Mouse (Mus musculus) inflammation-experienced regulatory T-cells, adult 6 months (primary cell): ENCODE measurements around the gene Pdik1l. TPM values are rescaled to one million over a fixed set of nuclear protein-coding genes. Genes with fewer than 3 reads are reported as not detected.
"Not testable (repeated sequence)": the region's sequence is repeated elsewhere in the genome, so short reads cannot be mapped to it uniquely, and the experiment has no call there.

Experiments used
- ATAC-seq: one replicate; pipeline ENCODE4 v1.8.0; 2017
- polyA plus RNA-seq, 3 experiments: library from polyadenylated mRNA; unstranded; fragments of 100-300 nt; shearing (Covaris generic); gene quantifications; one replicate each; pipeline ENCODE4 v1.2.1; 2017

The Pdik1l gene
- polyA plus RNA-seq, 3 experiments from 2014 or later, result 18.5 to 26.7 (median 23.7) TPM

- no peak for ATAC-seq
Measured at GRCm38 (mm10) chr4:134298626-134299497, 11.2 kb upstream of the Pdik1l start.

DNA sequence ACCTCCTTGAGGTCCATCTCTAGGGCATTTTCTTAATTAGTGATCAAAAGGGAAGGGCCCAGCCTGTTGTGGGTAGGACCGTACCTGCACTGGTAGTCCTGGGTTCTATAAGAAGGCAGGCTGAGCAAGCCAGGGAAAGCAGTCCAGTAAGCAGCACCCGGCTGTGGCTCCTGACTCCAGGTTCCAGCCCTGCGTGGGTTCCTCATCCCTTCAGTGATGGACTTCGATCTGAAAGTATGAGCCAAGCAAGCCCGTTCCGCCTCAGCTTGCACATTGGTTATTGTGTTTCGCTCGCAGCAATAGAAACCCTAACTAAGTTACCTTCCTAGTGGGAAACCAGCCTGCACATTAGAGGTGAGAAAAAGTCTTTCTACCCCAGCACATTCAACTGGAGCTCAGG is 9.7 kb upstream of the Pdik1l start:
- no peak for ATAC-seq

DNA sequence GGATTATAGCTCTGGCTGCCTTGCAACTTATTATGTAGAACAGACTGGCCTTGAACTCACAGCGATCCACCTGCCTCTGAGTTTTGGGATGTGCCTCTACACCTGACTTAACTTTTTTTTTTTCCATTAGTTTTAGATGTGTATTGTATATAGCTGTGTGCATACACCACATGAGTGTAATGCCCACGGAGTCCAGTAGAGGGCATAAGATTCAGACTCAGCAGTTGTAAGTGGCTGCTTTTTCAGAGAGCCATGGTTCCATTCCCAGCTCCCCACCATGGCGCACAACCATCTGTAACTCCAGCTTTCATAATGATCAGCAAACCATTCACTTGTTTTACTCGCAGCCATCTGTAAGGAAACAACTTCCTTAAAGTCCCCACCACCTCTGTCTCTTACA is 8.8 kb upstream of the Pdik1l start:
- no peak for ATAC-seq

- ATAC-seq, result not testable (repeated sequence)
Measured at GRCm38 (mm10) chr4:134296096-134296495, 8.4 kb upstream of the Pdik1l start.

- no peak for ATAC-seq
Measured at GRCm38 (mm10) chr4:134293692-134294163, 6.0 kb upstream of the Pdik1l start.

GRCm38 (mm10) chr4:134293061-134293691 is 5.5 kb upstream of the Pdik1l start:
- ATAC-seq, result no peak

DNA sequence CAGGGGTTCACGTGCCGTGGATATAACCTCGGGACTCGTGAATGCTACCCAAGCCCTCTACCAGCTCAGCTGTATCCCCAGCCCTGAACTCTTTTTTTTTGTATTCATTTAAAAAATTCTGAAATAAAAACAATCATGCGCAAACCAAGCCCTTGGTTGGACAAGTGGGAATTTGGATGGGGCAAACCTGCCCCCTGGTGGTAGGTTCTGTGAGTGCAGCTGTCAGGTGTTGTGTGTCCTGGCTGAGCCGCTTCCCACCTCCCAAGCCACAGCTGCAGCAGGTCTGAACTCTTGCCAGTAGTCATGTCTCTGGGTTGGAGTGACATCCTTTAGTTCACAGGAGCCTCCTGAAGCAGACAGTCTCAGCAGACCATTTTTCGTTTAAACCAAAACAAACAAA is 4.4 kb upstream of the Pdik1l start:
- ATAC-seq, result no peak

- ATAC-seq, result no peak
Measured at GRCm38 (mm10) chr4:134288397-134289256, 932 bp upstream of the Pdik1l start.

DNA sequence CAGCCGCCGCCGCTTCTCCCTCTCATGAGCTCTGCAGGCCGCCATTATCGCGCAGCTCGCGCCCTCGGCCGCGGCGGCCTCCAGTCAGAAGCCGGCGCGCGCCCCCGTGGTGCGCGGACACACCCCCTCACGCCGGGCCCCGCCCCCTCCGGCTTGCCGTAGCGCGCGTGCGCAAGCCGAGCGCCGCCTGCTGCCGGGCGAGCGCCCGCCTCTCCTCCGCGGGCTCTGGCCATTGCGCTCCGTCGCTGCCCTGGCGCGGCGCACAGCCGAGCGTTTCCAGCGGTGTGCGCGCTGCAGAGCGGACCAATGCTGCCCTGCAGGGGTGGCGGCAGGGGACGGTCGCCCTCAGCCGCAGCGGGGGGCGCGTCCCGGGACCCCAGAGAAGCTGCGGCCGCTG is 529 bp downstream of the Pdik1l start:
- ATAC-seq, result peak; percentile 79

DNA sequence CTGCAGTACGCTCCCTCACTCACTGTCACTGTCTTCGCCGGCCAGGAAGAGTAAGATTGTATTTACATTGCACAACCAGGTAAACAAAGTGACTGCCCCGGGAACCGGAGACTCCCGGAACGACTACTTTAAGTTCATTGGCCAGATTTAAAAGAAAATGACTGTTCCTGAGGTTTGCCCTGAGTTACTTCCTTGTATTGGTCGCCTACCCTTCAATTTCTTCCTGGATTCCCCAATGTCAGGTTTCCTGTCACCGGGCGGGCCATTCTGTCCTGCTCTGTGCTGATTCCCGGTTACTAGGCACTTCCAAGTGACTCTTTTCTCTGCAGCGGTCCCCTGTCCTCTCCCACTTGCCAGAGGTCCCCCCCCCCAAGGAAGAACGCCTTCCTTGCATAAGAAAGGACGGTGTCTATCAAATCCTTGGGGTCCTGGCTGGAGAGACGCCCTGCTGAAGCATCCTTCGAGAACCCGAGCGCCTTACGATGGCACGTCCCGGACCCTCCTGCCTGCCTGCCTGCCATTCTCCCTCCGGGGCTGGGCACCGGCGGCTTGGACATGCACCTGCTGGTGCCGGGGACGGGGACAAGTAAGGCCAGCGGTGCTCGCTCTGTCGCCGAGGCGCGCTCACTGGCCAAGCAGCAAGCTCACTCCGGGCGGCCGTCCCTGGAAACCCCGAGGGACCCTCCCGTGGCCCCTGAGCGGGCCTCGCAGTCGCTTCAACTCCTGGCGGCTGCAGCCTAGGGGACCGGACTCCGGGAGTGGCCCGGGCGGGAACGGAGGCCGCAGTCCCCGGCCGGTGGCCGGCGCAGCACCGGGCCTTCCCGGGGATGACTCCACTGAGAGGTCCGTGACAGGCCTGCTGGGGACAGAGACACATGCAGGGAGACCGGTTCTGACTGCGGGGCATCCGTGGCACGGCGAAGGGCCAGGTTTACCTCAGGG is 1.2 kb downstream of the Pdik1l start:
- ATAC-seq, result no peak

GRCm38 (mm10) chr4:134284942-134285341 is 2.8 kb downstream of the Pdik1l start:
- ATAC-seq, result no peak

DNA sequence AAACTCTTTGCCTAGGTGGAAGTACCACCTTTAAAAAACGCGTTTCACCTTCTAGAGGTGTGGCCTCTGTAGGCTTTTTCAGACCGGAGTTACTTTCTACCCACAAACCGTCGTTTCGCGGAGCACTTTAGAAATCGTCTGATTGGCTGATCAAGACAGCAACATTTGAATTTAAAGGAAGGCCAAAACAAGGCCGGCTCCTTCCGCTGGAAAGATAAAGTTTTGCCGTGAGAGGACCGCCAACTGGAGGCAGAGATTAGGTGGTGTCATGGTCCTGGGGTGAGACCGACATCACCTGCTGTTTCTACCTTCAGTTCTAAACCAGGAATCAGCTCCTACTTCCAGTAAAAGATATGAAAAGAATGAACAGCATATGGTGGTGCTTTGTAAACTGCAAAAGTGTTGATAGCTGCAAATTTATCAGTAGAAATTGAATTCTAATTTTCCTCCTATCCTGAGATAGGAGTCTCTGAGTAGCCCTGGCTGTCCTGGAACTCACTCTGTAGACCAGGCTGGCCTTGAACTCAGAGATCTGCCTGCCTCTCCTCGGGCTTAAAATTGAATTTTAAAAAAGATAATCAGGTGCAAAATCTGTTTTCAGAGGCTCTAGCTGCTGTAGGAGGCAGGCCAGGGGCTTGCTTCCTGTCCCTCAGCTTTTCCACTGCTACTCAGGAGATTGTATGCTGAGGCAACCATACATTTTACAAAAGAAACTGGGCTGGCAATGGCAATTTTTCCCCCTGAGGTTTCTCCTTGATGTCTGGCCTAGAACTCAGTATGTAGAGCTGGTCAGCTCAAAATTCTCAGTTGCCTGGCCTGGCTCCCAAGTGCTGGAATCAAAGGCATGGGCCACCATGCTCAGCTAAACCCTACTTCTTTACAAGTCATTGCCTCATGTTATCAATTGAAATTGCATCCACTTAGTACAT is 14.0 kb downstream of the Pdik1l start:
- ATAC-seq, result peak; percentile 99

DNA sequence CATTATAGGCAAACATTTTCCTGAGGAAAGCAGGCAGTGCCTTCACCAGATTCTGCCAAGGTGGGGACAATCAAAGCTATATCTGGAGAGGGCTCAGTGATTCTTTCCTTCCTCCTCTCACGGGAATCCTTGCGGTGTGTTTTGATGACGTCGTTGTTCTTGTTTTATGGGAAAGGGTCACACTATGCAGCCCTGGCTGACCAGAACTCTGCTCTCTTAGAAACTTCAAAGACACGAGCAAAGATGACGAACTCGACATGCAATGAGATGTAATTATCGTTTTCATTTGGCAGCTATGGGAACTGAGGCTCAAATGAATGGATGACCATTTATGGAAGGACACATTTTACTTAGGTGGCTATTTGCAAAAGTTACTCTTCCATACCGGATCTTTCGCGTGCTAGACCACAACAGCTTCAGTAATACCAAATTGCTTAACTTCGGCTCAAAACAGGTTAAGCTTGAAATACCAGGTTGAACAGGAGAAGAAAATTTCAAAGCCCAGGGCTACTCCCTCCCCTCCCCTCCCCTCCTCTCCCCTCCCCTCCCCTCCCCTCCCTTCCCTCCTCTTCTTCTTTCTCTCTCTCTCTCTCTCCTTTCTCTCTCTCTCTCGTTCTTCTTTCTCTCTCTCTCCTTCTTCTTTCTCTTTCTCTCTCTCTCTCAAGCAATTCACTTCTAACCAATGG is 14.8 kb downstream of the Pdik1l start:
- no peak for ATAC-seq

DNA sequence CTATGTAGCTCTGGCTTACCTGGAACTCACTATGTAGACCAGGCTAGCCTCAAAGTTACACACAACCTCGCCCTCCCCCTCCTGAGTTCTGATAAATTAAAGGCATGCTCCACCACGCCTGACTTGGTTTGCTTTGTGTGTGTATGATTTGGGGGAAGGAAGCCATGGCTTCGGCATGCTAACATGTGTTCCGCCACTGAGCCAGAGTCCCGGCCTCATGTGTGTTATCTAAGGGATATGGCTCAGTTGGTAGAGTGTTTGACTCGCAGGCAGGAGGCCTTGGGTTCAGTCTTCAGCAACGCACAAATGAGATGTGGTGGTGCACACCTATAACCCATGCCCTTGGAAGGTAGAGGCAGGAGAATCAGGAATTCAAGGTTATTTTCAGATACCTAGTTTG is 15.7 kb downstream of the Pdik1l start:
- no peak for ATAC-seq

DNA sequence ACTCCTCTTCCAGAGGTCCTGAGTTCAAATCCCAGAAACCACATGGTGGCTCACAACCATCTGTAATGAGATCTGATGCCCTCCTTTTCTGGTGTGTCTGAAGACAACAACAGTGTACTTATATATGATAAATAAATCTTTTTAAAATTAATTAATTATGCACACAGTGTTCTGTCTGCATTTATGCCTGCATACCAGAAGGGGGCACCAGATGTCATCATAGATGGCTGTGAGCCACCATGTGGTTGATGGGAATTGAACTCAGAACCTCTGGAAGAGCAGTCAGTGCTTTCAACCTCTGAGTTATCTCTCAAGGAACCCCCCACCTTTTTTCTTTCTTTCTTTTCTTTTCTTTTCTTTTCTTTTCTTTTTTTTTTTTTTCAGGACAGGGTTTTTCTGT is 18.1 kb downstream of the Pdik1l start:
- ATAC-seq, result not testable (repeated sequence)

DNA sequence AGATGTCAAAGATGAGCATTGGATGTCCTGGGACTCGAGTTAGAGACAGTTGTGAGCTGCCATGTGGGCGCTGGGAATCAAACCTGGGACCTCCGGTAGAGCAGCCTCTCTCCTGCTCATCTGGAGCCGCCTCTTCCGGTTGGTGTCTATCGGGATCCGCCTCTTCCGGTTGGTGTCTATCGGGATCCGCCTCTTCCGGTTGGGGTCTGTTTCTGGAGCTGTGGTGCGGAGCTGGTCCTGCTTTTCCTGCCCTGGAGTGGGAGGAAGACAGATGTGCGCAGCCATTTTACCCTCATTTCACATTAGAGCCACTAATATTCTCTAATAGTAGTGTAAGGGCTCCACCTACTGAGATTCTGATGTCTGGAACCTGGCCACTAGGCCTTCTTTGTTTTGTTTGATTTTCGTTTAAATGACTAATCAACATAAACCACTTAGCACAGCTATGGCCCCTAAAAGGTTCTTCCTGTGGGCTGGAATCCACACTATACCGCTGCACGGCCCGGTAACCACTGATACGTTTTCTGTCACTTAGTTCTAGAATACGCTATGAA is 19.5 kb downstream of the Pdik1l start:
- no peak for ATAC-seq

GRCm38 (mm10) chr4:134265860-134266585 is 21.7 kb downstream of the Pdik1l start:
- no peak for ATAC-seq

- no peak for ATAC-seq
Measured at GRCm38 (mm10) chr4:134263191-134263590, 24.5 kb downstream of the Pdik1l start.

- no peak for ATAC-seq
Measured at GRCm38 (mm10) chr4:134258354-134258753, 29.3 kb downstream of the Pdik1l start.
